13 mouse cellular contexts compared by ENCODE assay signal in genomic region chr9:41985052-41985451, GRCm38 (mm10).
"Had no signal": no experiment of that assay in that cellular context is flagged by ENCODE, and none has a peak within 500 bp of the region (broad histone marks: within the 10 kb centered on the region; RNA-seq: fewer than 3 reads in every experiment).

No protein-coding gene starts in this region.

- H3K27ac ChIP-seq: layer of hippocampus, adult 2 months; limb, embryonic 10.5 days; liver, embryonic 15.5 days; neural tube, embryonic 12.5 days; stomach, postnatal 0 days had no signal

- DNase-seq: kidney, adult 18-20 months; kidney, postnatal 10 days; kidney, postnatal 4 days; lung, adult 2 months; lung, postnatal 36 days; midbrain, embryonic 14.5 days had no signal

- H3K27me3 ChIP-seq: liver, embryonic 15.5 days; neural tube, embryonic 12.5 days had no signal

- H3K4me2 ChIP-seq: liver, embryonic 11.5 days; liver, embryonic 15.5 days; neural tube, embryonic 12.5 days had no signal

- H3K4me1 ChIP-seq: liver, embryonic 15.5 days; neural tube, embryonic 12.5 days had no signal

- H3K9ac ChIP-seq: liver, embryonic 15.5 days; neural tube, embryonic 12.5 days had no signal

- ATAC-seq: lung, postnatal 0 days had no signal

- H3K4me3 ChIP-seq: layer of hippocampus, adult 2 months; limb, embryonic 10.5 days; liver, embryonic 15.5 days; neural tube, embryonic 12.5 days had no signal

- H3K9me3 ChIP-seq: limb, embryonic 10.5 days; liver, embryonic 15.5 days; neural tube, embryonic 12.5 days had no signal

- H3K36me3 ChIP-seq: liver, embryonic 15.5 days had no signal
